Mouse (Mus musculus) liver, embryonic 14.5 days (tissue): Measurements from ENCODE around the gene Fcgr4.

Experiments
- CTCF ChIP-seq: IDR thresholded peaks from 2 replicates; pipeline ENCODE4 v1.5.1; 2016; ENCODE audit warnings: antibody characterized with exemption, low read depth, control low read depth
- EP300 ChIP-seq: IDR thresholded peaks from 2 replicates; pipeline ENCODE4 v1.6.1; 2016; ENCODE audit warnings: antibody characterized with exemption, low read depth

DNA sequence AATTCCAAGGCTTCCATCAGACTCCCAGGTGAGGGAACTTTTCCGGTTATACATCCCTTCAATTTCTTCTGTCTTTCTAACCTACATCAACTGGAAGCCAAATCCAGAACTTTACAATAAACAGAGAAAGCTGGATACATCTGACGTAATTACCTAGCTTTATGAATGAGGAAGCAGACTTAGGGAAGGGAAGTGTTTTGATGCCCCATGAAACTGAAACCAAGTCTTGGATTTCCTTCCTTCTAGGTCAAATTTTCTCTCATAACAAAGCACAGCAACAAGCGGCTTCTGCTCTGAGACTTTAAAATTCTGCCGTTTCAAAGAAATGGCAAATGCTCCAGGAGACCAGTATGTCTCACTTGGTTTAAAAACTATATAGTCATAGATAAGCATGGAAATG is 12.4 kb upstream of the Fcgr4 start:
- TF ChIP-seq CTCF: no peak
- TF ChIP-seq EP300: no peak
